Mouse (Mus musculus): ENCODE measurements at regions not wholly inside any gene's neighbourhood (a gene's known extent, or its start where the extent isn't known, plus 50 kb on each side); places are given as distances from the start of the nearest gene placed in this dataset.
A peak's percentile ranks its signal among the peaks of the same experiment; 100 is the strongest.

GRCm38 (mm10) chr12:10562966-10563365 lies 172.4 kb downstream of the Rdh14 start:
- DNase-seq: no peak
- Histone ChIP-seq H3K27ac (no peak overlapping the region), H3K4me3 (no peak overlapping the region), H3K4me1 (ENCODE audit: control insufficient read depth, insufficient read depth, low read length) (no peaks in the 10 kb centered on the region), H3K9ac (ENCODE audit: low read depth, low read length) (no peak overlapping the region), H3K36me3 (ENCODE audit: control insufficient read depth, insufficient read depth, low read length) (no peaks in the 10 kb centered on the region), H3K27me3 (ENCODE audit: control insufficient read depth, insufficient read depth, low read length) (no peaks in the 10 kb centered on the region), H3K79me2 (replicated peaks; ENCODE audit: control insufficient read depth, insufficient read depth, low read length) (no peaks in the 10 kb centered on the region)
- no peak for TF ChIP-seq POLR2A (IDR thresholded peaks at IDR 0.05; ENCODE audit: insufficient read depth, low read depth, low read length)
- no peak for TF ChIP-seq EP300 (IDR thresholded peaks at IDR 0.05; ENCODE audit: insufficient read depth, low read depth, low read length)
- no peak for TF ChIP-seq CTCF (IDR thresholded peaks at IDR 0.05)
- WGBS: 37% methylated on average over 1 of the region's 1 CpGs
- intact Hi-C loops (cut with DNase I): no loop called here

- Histone ChIP-seq H3K79me2 (replicated peaks; ENCODE audit: control insufficient read depth, insufficient read depth, low read length) (no peaks in the 10 kb centered on the region), H3K36me3 (ENCODE audit: control insufficient read depth, insufficient read depth, low read length) (no peaks in the 10 kb centered on the region), H3K27me3 (ENCODE audit: control insufficient read depth, insufficient read depth, low read length) (no peaks in the 10 kb centered on the region), H3K9ac (ENCODE audit: low read depth, low read length) (no peak overlapping the region), H3K4me3 (no peak overlapping the region), H3K4me1 (ENCODE audit: control insufficient read depth, insufficient read depth, low read length) (no peaks in the 10 kb centered on the region), H3K27ac (no peak overlapping the region)
- intact Hi-C loops (cut with DNase I): no loop called here
- WGBS: 74% methylated on average over 2 of the region's 2 CpGs
- no peak for DNase-seq
- TF ChIP-seq POLR2A (IDR thresholded peaks at IDR 0.05; ENCODE audit: insufficient read depth, low read depth, low read length) (no peak), EP300 (IDR thresholded peaks at IDR 0.05; ENCODE audit: insufficient read depth, low read depth, low read length) (no peak), CTCF (IDR thresholded peaks at IDR 0.05) (no peak)
These were observed 177.3 kb downstream of the Rdh14 start for GRCm38 (mm10) chr12:10567881-10568280.

- H3K36me3 ChIP-seq (ENCODE audit: control insufficient read depth, insufficient read depth, low read length): no peaks in the 10 kb centered on the region
- no peaks in the 10 kb centered on the region for H3K27me3 ChIP-seq (ENCODE audit: control insufficient read depth, insufficient read depth, low read length)
- H3K9ac ChIP-seq (ENCODE audit: low read depth, low read length): no peak overlapping the region
- no peak overlapping the region for H3K27ac ChIP-seq
- intact Hi-C loops (cut with DNase I): no loop called here
- no peaks in the 10 kb centered on the region for H3K79me2 ChIP-seq (replicated peaks; ENCODE audit: control insufficient read depth, insufficient read depth, low read length)
- no peak for DNase-seq
- H3K4me1 ChIP-seq (ENCODE audit: control insufficient read depth, insufficient read depth, low read length): no peaks in the 10 kb centered on the region
- no peak overlapping the region for H3K4me3 ChIP-seq
- no peak for TF ChIP-seq EP300 (IDR thresholded peaks at IDR 0.05; ENCODE audit: insufficient read depth, low read depth, low read length)
- peak; percentile 23; the same call in 1 of the 2 replicates for TF ChIP-seq CTCF (IDR thresholded peaks at IDR 0.05)
- 51% methylated on average over 11 of the region's 11 CpGs for WGBS
These were observed 181.2 kb downstream of the Rdh14 start for GRCm38 (mm10) chr12:10571643-10572377.

- Histone ChIP-seq H3K4me1 (ENCODE audit: control insufficient read depth, insufficient read depth, low read length) (no peaks in the 10 kb centered on the region), H3K36me3 (ENCODE audit: control insufficient read depth, insufficient read depth, low read length) (no peaks in the 10 kb centered on the region), H3K27me3 (ENCODE audit: control insufficient read depth, insufficient read depth, low read length) (no peaks in the 10 kb centered on the region), H3K4me3 (no peak overlapping the region), H3K9ac (ENCODE audit: low read depth, low read length) (no peak overlapping the region), H3K27ac (no peak overlapping the region), H3K79me2 (replicated peaks; ENCODE audit: control insufficient read depth, insufficient read depth, low read length) (no peaks in the 10 kb centered on the region)
- no peak for DNase-seq
- TF ChIP-seq EP300 (IDR thresholded peaks at IDR 0.05; ENCODE audit: insufficient read depth, low read depth, low read length): no peak
- TF ChIP-seq CTCF (IDR thresholded peaks at IDR 0.05): no peak
- TF ChIP-seq POLR2A (IDR thresholded peaks at IDR 0.05; ENCODE audit: insufficient read depth, low read depth, low read length): no peak
- intact Hi-C loops (cut with DNase I): no loop called here
- WGBS: 45% methylated on average over 5 of the region's 5 CpGs
These were observed 181.7 kb downstream of the Rdh14 start for GRCm38 (mm10) chr12:10572378-10572650.

- Histone ChIP-seq H3K9ac (ENCODE audit: low read depth, low read length) (no peak overlapping the region), H3K36me3 (ENCODE audit: control insufficient read depth, insufficient read depth, low read length) (no peaks in the 10 kb centered on the region), H3K79me2 (replicated peaks; ENCODE audit: control insufficient read depth, insufficient read depth, low read length) (no peaks in the 10 kb centered on the region), H3K4me3 (no peak overlapping the region), H3K27ac (no peak overlapping the region), H3K27me3 (ENCODE audit: control insufficient read depth, insufficient read depth, low read length) (no peaks in the 10 kb centered on the region), H3K4me1 (ENCODE audit: control insufficient read depth, insufficient read depth, low read length) (no peaks in the 10 kb centered on the region)
- intact Hi-C loops (cut with DNase I): no loop called here
- DNase-seq: no peak
- TF ChIP-seq POLR2A (IDR thresholded peaks at IDR 0.05; ENCODE audit: insufficient read depth, low read depth, low read length) (no peak), CTCF (IDR thresholded peaks at IDR 0.05) (no peak), EP300 (IDR thresholded peaks at IDR 0.05; ENCODE audit: insufficient read depth, low read depth, low read length) (no peak)
- 76% methylated on average over 9 of the region's 9 CpGs for WGBS
These were observed 182.8 kb downstream of the Rdh14 start for GRCm38 (mm10) chr12:10573381-10573780.

GRCm38 (mm10) chr12:10582840-10583614 lies 192.5 kb downstream of the Rdh14 start:
- WGBS: 52% methylated on average over 4 of the region's 4 CpGs
- no peak for DNase-seq
- H3K27ac ChIP-seq: no peak overlapping the region
- no peaks in the 10 kb centered on the region for H3K27me3 ChIP-seq (ENCODE audit: control insufficient read depth, insufficient read depth, low read length)
- H3K9ac ChIP-seq (ENCODE audit: low read depth, low read length): no peak overlapping the region
- no peak overlapping the region for H3K4me3 ChIP-seq
- no peaks in the 10 kb centered on the region for H3K36me3 ChIP-seq (ENCODE audit: control insufficient read depth, insufficient read depth, low read length)
- TF ChIP-seq POLR2A (IDR thresholded peaks at IDR 0.05; ENCODE audit: insufficient read depth, low read depth, low read length): no peak
- TF ChIP-seq EP300 (IDR thresholded peaks at IDR 0.05; ENCODE audit: insufficient read depth, low read depth, low read length): no peak
- TF ChIP-seq CTCF (IDR thresholded peaks at IDR 0.05): no peak
- H3K4me1 ChIP-seq (ENCODE audit: control insufficient read depth, insufficient read depth, low read length): no peaks in the 10 kb centered on the region
- intact Hi-C loops (cut with DNase I): no loop called here
- H3K79me2 ChIP-seq (replicated peaks; ENCODE audit: control insufficient read depth, insufficient read depth, low read length): no peaks in the 10 kb centered on the region
